Mouse (Mus musculus) ES-CJ7 (cell line): ENCODE results near the gene Phf6.
"Not testable (repeated sequence)": the region's sequence is repeated elsewhere in the genome, so short reads cannot be mapped to it uniquely, and the experiment has no call there.

Source experiments
- DNase-seq: peaks from one replicate; pipeline ENCODE4 v3.0.0; 2011; ENCODE audit warnings: low read depth, low spot score

Gene Phf6

GRCm38 (mm10) chrX:52978576-52978975, 66.5 kb downstream of the Phf6 start:
- DNase-seq: no peak

DNA sequence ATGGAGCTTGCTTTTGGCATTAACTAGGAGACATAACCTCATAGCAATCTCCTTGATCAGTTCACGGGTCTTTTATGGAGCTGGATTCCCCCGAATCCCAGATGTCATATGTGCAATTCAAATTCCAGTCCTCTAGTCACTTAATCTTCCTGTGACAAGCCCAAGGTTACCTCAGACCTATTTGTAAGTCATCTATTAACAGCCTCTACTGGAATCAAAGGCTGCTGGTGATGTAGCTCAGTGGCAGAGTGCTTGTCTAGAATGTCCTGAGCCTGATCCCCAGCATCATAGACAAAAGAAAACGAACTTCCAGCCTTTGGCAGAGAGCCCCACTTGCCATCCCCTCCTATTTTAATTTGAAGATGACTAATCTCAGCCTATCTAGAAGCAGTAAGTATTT, 69.3 kb downstream of the Phf6 start:
- DNase-seq: no peak

DNA sequence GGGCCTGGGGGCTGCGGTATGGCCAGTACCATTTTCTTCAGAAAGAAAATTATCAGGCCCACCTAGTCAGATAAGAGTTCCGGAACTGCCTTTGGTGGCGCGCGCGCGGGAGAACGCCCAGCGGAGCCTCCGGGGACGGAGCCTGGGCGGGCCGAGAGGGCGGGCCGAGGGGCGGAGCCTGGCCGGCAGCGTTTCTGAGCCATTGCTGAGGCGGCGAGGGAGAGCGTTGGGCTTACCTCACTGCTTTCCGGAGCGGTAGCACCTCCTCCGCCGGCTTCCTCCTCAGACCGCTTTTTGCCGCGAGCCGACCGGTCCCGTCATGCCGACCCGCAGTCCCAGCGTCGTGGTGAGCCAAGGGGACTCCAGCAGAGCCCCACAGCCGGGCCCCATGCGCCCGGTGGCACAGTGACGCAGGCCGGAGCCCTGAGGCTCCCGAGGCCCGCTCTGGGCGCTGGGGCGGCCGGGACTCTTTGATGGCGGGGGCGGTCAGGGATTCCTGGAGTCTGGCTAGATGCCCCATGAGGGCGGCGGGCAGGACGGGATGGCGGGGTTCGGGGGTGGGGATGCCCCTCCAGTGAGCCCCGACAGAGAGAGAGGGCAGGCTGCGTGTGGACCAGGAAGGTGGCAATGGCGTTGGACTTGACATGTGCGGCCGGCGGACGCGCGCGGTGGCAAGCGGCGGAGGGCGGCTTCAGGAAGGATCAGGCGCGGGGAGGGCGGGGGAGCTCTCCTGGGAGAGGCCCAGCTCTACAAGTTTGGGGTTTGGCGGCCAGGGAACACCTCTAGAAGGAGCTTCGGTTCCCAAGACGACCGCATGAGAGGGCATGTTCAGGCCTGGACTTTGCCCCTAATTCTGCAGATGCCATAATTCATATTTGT, 76.1 kb downstream of the Phf6 start, which contains the start of gene Hprt:
Hprt (plus strand) TSS at position 233 of the 879 bp plus-strand sequence.
- peak; percentile 79 for DNase-seq

DNA sequence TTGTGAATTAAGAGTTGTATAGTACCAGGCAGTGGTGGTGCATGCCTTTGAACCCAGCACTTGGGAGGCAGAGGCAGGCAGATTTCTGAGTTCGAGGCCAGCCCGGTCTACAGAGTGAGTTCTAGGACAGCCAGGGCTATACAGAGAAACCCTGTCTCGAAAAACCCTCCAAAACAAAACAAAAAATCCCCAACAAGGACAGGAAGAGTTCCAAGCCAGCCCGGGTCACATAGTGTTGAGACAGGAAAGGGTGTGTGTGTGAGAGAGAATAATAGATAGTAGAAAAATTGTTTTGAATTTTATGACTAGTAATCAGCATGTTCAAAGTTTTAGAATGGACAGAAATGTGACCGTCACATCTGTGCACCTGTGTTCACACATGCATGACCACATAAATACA, 82.7 kb downstream of the Phf6 start:
- DNase-seq: not testable (repeated sequence)

DNA sequence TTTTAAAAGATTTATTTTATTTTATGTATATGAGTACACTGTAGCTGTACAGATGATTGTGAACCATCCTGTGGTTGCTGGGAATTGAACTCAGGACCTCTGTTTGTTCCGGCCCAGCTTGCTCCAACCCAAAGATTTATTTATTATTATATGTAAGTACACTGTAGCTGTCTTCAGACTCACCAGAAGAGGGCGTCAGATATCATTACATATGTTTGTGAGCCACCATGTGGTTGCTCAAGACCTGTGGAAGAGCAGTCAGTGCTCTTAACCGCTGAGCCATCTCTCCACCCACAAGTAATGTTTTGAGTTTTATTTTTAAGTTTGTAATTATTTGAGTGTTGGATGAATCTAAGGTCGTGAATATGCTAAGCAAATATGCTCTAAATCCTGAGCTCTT, 92.8 kb downstream of the Phf6 start:
- peak; percentile 62 for DNase-seq

- peak; percentile 56 for DNase-seq
Observed at GRCm38 (mm10) chrX:53006062-53006461, 94.0 kb downstream of the Phf6 start.
